22 mouse cellular contexts compared by ENCODE assay signal in the genomic region with DNA sequence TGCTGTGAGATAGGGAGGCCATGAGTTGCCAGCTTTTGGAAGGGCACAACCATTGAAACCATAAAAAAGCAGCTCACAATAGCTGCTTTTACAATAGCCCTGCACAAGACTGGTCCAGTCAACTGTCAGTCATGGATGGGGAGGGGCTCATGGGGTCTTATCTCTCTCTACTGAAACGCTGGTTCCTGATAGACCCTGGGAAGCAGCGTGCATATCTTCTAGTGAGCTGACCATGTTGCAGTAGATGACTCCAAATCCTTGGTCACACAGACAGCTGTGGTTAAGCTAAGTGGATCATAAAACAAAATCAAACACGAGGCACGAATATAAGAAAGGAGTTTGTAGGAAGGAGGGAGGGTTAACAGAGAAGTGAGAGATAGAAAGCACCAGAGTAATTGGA.
A peak's percentile ranks its signal among the peaks of the same experiment; 100 is the strongest.
DNase-seq lines count a peak whose midpoint lies in the region; ATAC-seq and TF ChIP-seq lines count a peak whose summit lies in the region.
"Had no signal": no experiment of that assay in that cellular context is flagged by ENCODE, and none has a peak within 500 bp of the region (broad histone marks: within the 10 kb centered on the region; RNA-seq: fewer than 3 reads in every experiment).

No protein-coding gene starts in this region.

- no peak for TF ChIP-seq CTCF in midbrain, postnatal 0 days (IDR thresholded peaks at IDR 0.05)

- 42% methylated on average over 4 of the region's 4 CpGs for WGBS in heart, embryonic 13.5 days
- 54% methylated on average over 4 of the region's 4 CpGs for WGBS in midbrain, embryonic 14.5 days
- WGBS in midbrain, postnatal 0 days: 56% methylated on average over 4 of the region's 4 CpGs
- WGBS in liver, embryonic 15.5 days (ENCODE audit: insufficient replicate concordance): 19% methylated on average over 4 of the region's 4 CpGs

- H3K4me3 ChIP-seq in heart, embryonic 13.5 days: no peak overlapping the region
- no peak overlapping the region for H3K4me3 ChIP-seq in midbrain, embryonic 14.5 days (replicated peaks; ENCODE audit: low read depth, low read length)
- H3K4me3 ChIP-seq in midbrain, postnatal 0 days (ENCODE audit: low read depth, low read length): no peak overlapping the region
- H3K4me3 ChIP-seq in liver, embryonic 15.5 days (replicated peaks): no peak overlapping the region
- H3K4me3 ChIP-seq: gastrocnemius, adult 2 months; heart, embryonic 10.5 days; hindbrain, embryonic 10.5 days; limb, embryonic 12.5 days; megakaryocyte, embryonic 14.5 days; neural tube, embryonic 15.5 days had no signal

- no peak overlapping the region for H3K9ac ChIP-seq in heart, embryonic 13.5 days
- no peak overlapping the region for H3K9ac ChIP-seq in midbrain, embryonic 14.5 days (replicated peaks; ENCODE audit: low read length)
- no peak overlapping the region for H3K9ac ChIP-seq in midbrain, postnatal 0 days (replicated peaks; ENCODE audit: low read length, poor library complexity, severe bottlenecking)
- no peak overlapping the region for H3K9ac ChIP-seq in liver, embryonic 15.5 days
- H3K9ac ChIP-seq: limb, embryonic 12.5 days; lung, embryonic 14.5 days; neural tube, embryonic 15.5 days had no signal

- no peaks in the 10 kb centered on the region for H3K27me3 ChIP-seq in heart, embryonic 13.5 days (replicated peaks)
- no peaks in the 10 kb centered on the region for H3K27me3 ChIP-seq in midbrain, embryonic 14.5 days (ENCODE audit: control insufficient read depth, insufficient read depth, low read length)
- no peaks in the 10 kb centered on the region for H3K27me3 ChIP-seq in midbrain, postnatal 0 days (ENCODE audit: insufficient read depth, low read length)
- no peaks in the 10 kb centered on the region for H3K27me3 ChIP-seq in liver, embryonic 15.5 days
- H3K27me3 ChIP-seq: limb, embryonic 12.5 days; neural tube, embryonic 15.5 days had no signal

- H3K36me3 ChIP-seq in heart, embryonic 13.5 days: no peaks in the 10 kb centered on the region
- H3K36me3 ChIP-seq in midbrain, embryonic 14.5 days (ENCODE audit: control insufficient read depth, insufficient read depth, low read length): no peaks in the 10 kb centered on the region
- H3K36me3 ChIP-seq in midbrain, postnatal 0 days (ENCODE audit: insufficient read depth, low read length): no peaks in the 10 kb centered on the region
- H3K36me3 ChIP-seq in liver, embryonic 15.5 days (replicated peaks): no peaks in the 10 kb centered on the region
- H3K36me3 ChIP-seq: heart, embryonic 10.5 days; hindbrain, embryonic 10.5 days; limb, embryonic 12.5 days; neural tube, embryonic 15.5 days had no signal

- no peak for ATAC-seq in heart, embryonic 13.5 days (ENCODE audit: extremely low read depth, insufficient number of reproducible peaks, low FRiP score, low TSS enrichment)
- ATAC-seq in midbrain, embryonic 14.5 days (ENCODE audit: low FRiP score, low TSS enrichment): no peak
- no peak for ATAC-seq in midbrain, postnatal 0 days (ENCODE audit: low FRiP score)
- ATAC-seq in liver, embryonic 15.5 days (ENCODE audit: insufficient read depth): peak; percentile 54; the same call in 1 of the 2 replicates
- ATAC-seq: forebrain, embryonic 14.5 days; Patski had no signal

- H3K4me1 ChIP-seq in heart, embryonic 13.5 days: peaks cover 5% of the 10 kb centered on the region; the same call in 1 of the 2 replicates
- 0 out of 2 replicates have a peak, but pooled peaks cover 4% of the 10 kb centered on the region for H3K4me1 ChIP-seq in midbrain, embryonic 14.5 days (ENCODE audit: control insufficient read depth, insufficient read depth, low read length)
- no peaks in the 10 kb centered on the region for H3K4me1 ChIP-seq in midbrain, postnatal 0 days (ENCODE audit: insufficient read depth, low read length)
- H3K4me1 ChIP-seq in liver, embryonic 15.5 days (replicated peaks): no peaks in the 10 kb centered on the region
- H3K4me1 ChIP-seq: hindbrain, embryonic 10.5 days; neural tube, embryonic 15.5 days had no signal

- H3K9me3 ChIP-seq in heart, embryonic 13.5 days: peaks cover 8% of the 10 kb centered on the region; the same call in 1 of the 2 replicates
- H3K9me3 ChIP-seq in midbrain, embryonic 14.5 days (ENCODE audit: control insufficient read depth, low read length): peaks cover 5% of the 10 kb centered on the region
- no peaks in the 10 kb centered on the region for H3K9me3 ChIP-seq in midbrain, postnatal 0 days (ENCODE audit: low read length)
- no peaks in the 10 kb centered on the region for H3K9me3 ChIP-seq in liver, embryonic 15.5 days (replicated peaks)
- H3K9me3 ChIP-seq: heart, embryonic 10.5 days; neural tube, embryonic 15.5 days had no signal

- H3K27ac ChIP-seq in heart, embryonic 13.5 days (replicated peaks): no peak overlapping the region
- H3K27ac ChIP-seq in midbrain, embryonic 14.5 days (replicated peaks; ENCODE audit: low read depth, low read length): no peak overlapping the region
- no peak overlapping the region for H3K27ac ChIP-seq in midbrain, postnatal 0 days (ENCODE audit: low read depth, low read length)
- H3K27ac ChIP-seq in liver, embryonic 15.5 days (replicated peaks): no peak overlapping the region
- H3K27ac ChIP-seq: gastrocnemius, adult 2 months; heart, embryonic 10.5 days; hindbrain, embryonic 10.5 days; limb, embryonic 12.5 days; neural tube, embryonic 15.5 days; stomach, postnatal 0 days had no signal

- no peak for DNase-seq in heart, adult 8-10 months (ENCODE audit: low spot score)
- DNase-seq in midbrain, embryonic 14.5 days: peak; percentile 23
- no peak for DNase-seq in midbrain, postnatal 0 days (ENCODE audit: low spot score)
- no peak for DNase-seq in kidney, adult 8-10 months
- no peak for DNase-seq in T-cell, adult 2 months (ENCODE audit: low spot score)
- DNase-seq: adrenal gland, adult 2 months; cerebellum, adult 2 months; gastrocnemius, adult 2 months; kidney, postnatal 4 days; lung, embryonic 14.5 days; thymus, adult 2 months; thymus, postnatal 4 days had no signal

- H3K4me2 ChIP-seq in heart, embryonic 13.5 days: peak overlapping the region; percentile 35
- no peak overlapping the region for H3K4me2 ChIP-seq in midbrain, embryonic 14.5 days (ENCODE audit: low read length)
- H3K4me2 ChIP-seq in midbrain, postnatal 0 days (ENCODE audit: low read depth, low read length, poor library complexity, severe bottlenecking): no peak overlapping the region
- no peak overlapping the region for H3K4me2 ChIP-seq in liver, embryonic 15.5 days
- H3K4me2 ChIP-seq: limb, embryonic 12.5 days; lung, embryonic 14.5 days; neural tube, embryonic 15.5 days had no signal
